Comparison of ENCODE assay signal across 8 mouse cellular contexts in genomic region chr16:32246351-32246791, GRCm38 (mm10). TPM values are rescaled to one million over a fixed set of nuclear protein-coding genes. Genes with fewer than 3 reads are reported as not detected.
DNase-seq lines count a peak whose midpoint lies in the region; ATAC-seq and TF ChIP-seq lines count a peak whose summit lies in the region.

No protein-coding gene starts in this region.

- H3K9ac ChIP-seq in CH12.LX (ENCODE audit: insufficient read depth, low read depth), result peak overlapping the region; percentile 90
- peak overlapping the region; percentile 87 for H3K9ac ChIP-seq in heart, embryonic 11.5 days (ENCODE audit: low read depth, low read length)
- H3K9ac ChIP-seq in kidney, embryonic 16.5 days (replicated peaks; ENCODE audit: low read length), result peak overlapping the region; percentile 95
- peak overlapping the region; percentile 88 for H3K9ac ChIP-seq in liver, postnatal 0 days (replicated peaks)

- dilution Hi-C loops in CH12.LX (cut with MboI; ENCODE audit: extremely low pct_ligation_motif_present, extremely low pct_unique_long_range_greater_than_20kb, low sequenced_read_pairs), result no loop called here

- WGBS in heart, embryonic 11.5 days (ENCODE audit: insufficient replicate concordance), result under 1% methylated on average over 24 of the region's 41 CpGs
- 0% methylated on average over 38 of the region's 41 CpGs for WGBS in kidney, embryonic 16.5 days
- under 1% methylated on average over 24 of the region's 41 CpGs for WGBS in liver, postnatal 0 days (ENCODE audit: insufficient replicate concordance)
- WGBS in olfactory bulb, adult 2 months, result 7% methylated on average over 41 of the region's 41 CpGs

- H3K4me1 ChIP-seq in CH12.LX (ENCODE audit: control insufficient read depth in 1 of 2, insufficient read depth in 2 of 2), result peaks cover 5 to 37% of the 10 kb centered on the region in 2 experiments; a peak in 3 of 4 replicates
- H3K4me1 ChIP-seq in heart, embryonic 11.5 days (ENCODE audit: control insufficient read depth, insufficient read depth, low read length), result peaks cover 20% of the 10 kb centered on the region
- H3K4me1 ChIP-seq in kidney, embryonic 16.5 days (ENCODE audit: insufficient read depth, low read length), result peaks cover 17% of the 10 kb centered on the region
- peaks cover 18% of the 10 kb centered on the region for H3K4me1 ChIP-seq in liver, postnatal 0 days (ENCODE audit: insufficient read depth)
- peaks cover 5% of the 10 kb centered on the region for H3K4me1 ChIP-seq in olfactory bulb, adult 2 months (ENCODE audit: control insufficient read depth, insufficient read depth, low read length)

- H3K4me3 ChIP-seq in CH12.LX (replicated peaks in 1 of 3; ENCODE audit: low read depth in 2 of 3, low read length in 2 of 3, poor library complexity in 1 of 3), result peak overlapping the region; percentile 86 to 90 (median 89)
- H3K4me3 ChIP-seq in heart, embryonic 11.5 days (ENCODE audit: low read depth, low read length), result peak overlapping the region; percentile 76
- H3K4me3 ChIP-seq in kidney, embryonic 16.5 days (ENCODE audit: low read length), result peak overlapping the region; percentile 80
- peak overlapping the region; percentile 88 for H3K4me3 ChIP-seq in liver, postnatal 0 days (ENCODE audit: low read depth, low read length)
- peak overlapping the region; percentile 98 for H3K4me3 ChIP-seq in olfactory bulb, adult 2 months (ENCODE audit: insufficient read depth, low read depth, low read length)

- no peak for TF ChIP-seq POLR2A in CH12.LX (IDR thresholded peaks at IDR 0.05; ENCODE audit: low read depth, low read length)
- no peak for TF ChIP-seq POLR2A in olfactory bulb, adult 2 months (IDR thresholded peaks at IDR 0.05; ENCODE audit: insufficient read depth, low read depth, low read length)

- TF ChIP-seq EP300 in CH12.LX (IDR thresholded peaks at IDR 0.05; ENCODE audit: low read length), result no peak
- TF ChIP-seq EP300 in liver, postnatal 0 days (IDR thresholded peaks at IDR 0.05; ENCODE audit: low read depth), result no peak

- peak overlapping the region; percentile 52 for H3K4me2 ChIP-seq in CH12.LX (ENCODE audit: insufficient read depth, low read depth, poor library complexity, severe bottlenecking)
- peak overlapping the region; percentile 60 for H3K4me2 ChIP-seq in heart, embryonic 11.5 days
- H3K4me2 ChIP-seq in kidney, embryonic 16.5 days (replicated peaks; ENCODE audit: low read depth, low read length), result peak overlapping the region; percentile 70
- H3K4me2 ChIP-seq in liver, postnatal 0 days (ENCODE audit: low read depth, low read length), result peak overlapping the region; percentile 76

- peaks cover 2 to 31% of the 10 kb centered on the region in 2 experiments for H3K36me3 ChIP-seq in CH12.LX (replicated peaks in 1 of 2; ENCODE audit: control insufficient read depth in 1 of 2, insufficient read depth in 1 of 2, low read length in 1 of 2)
- peaks cover 2% of the 10 kb centered on the region; the same call in 1 of the 2 replicates for H3K36me3 ChIP-seq in heart, embryonic 11.5 days (ENCODE audit: control insufficient read depth, insufficient read depth, low read length)
- no peaks in the 10 kb centered on the region for H3K36me3 ChIP-seq in kidney, embryonic 16.5 days (ENCODE audit: insufficient read depth, low read length)
- no peaks in the 10 kb centered on the region for H3K36me3 ChIP-seq in liver, postnatal 0 days (replicated peaks; ENCODE audit: insufficient read depth, low read length)

- no peaks in the 10 kb centered on the region for H3K27me3 ChIP-seq in CH12.LX (replicated peaks)
- H3K27me3 ChIP-seq in heart, embryonic 11.5 days (ENCODE audit: control insufficient read depth, insufficient read depth, low read length), result no peaks in the 10 kb centered on the region
- no peaks in the 10 kb centered on the region for H3K27me3 ChIP-seq in kidney, embryonic 16.5 days (ENCODE audit: insufficient read depth, low read length)
- no peaks in the 10 kb centered on the region for H3K27me3 ChIP-seq in liver, postnatal 0 days (ENCODE audit: insufficient read depth, low read length)

- in situ Hi-C loops in CH12.LX (cut with MboI; ENCODE audit: low pct_ligation_motif_present, low pct_unique_long_range_greater_than_20kb, low sequenced_read_pairs), result no loop called here

- H3K27ac ChIP-seq in CH12.LX (ENCODE audit: insufficient read depth, low read depth), result peak overlapping the region; percentile 72
- H3K27ac ChIP-seq in heart, embryonic 11.5 days (ENCODE audit: low read depth, low read length), result peak overlapping the region; percentile 95
- H3K27ac ChIP-seq in kidney, embryonic 16.5 days (ENCODE audit: low read length), result peak overlapping the region; percentile 95
- peak overlapping the region; percentile 94 for H3K27ac ChIP-seq in liver, postnatal 0 days (ENCODE audit: low read depth)
- H3K27ac ChIP-seq in olfactory bulb, adult 2 months (ENCODE audit: insufficient read depth, low read depth, low read length), result peak overlapping the region; percentile 58; the same call in 1 of the 2 replicates

- DNase-seq in CH12.LX (ENCODE audit: extremely low read depth), result peak; percentile 67
- peak; percentile 63 for DNase-seq in adrenal gland, postnatal 10 days
- peak; percentile 73 for DNase-seq in embryo, embryonic 9.5 days (ENCODE audit: extremely low spot score)
- DNase-seq in liver, postnatal 0 days, result peak; percentile 70
- peak; percentile 57 for DNase-seq in thymus, postnatal 25 days

- H3K9me3 ChIP-seq in CH12.LX (replicated peaks; ENCODE audit: low read length), result no peaks in the 10 kb centered on the region
- no peaks in the 10 kb centered on the region for H3K9me3 ChIP-seq in heart, embryonic 11.5 days (replicated peaks; ENCODE audit: control insufficient read depth, low read length)
- H3K9me3 ChIP-seq in kidney, embryonic 16.5 days (ENCODE audit: low read length), result no peaks in the 10 kb centered on the region
- H3K9me3 ChIP-seq in liver, postnatal 0 days (ENCODE audit: low read length), result no peaks in the 10 kb centered on the region

- no peak for TF ChIP-seq CTCF in CH12.LX (conservative IDR thresholded peaks at IDR 0.05 in 1 of 2, IDR thresholded peaks at IDR 0.05 in 1 of 2; ENCODE audit: low read depth in 2 of 2, low read length in 2 of 2)
- no peak for TF ChIP-seq CTCF in liver, postnatal 0 days (IDR thresholded peaks at IDR 0.05; ENCODE audit: low read depth)
- no peak for TF ChIP-seq CTCF in olfactory bulb, adult 2 months (IDR thresholded peaks at IDR 0.05; ENCODE audit: insufficient read depth, low read depth, low read length)

- peaks cover 64% of the 10 kb centered on the region for H3K79me2 ChIP-seq in CH12.LX (replicated peaks; ENCODE audit: control insufficient read depth, extremely low read depth, insufficient read depth, poor library complexity, severe bottlenecking)

- ATAC-seq in heart, embryonic 11.5 days (replicated peaks; ENCODE audit: insufficient number of reproducible peaks, low FRiP score, low TSS enrichment), result peak; percentile 20
- peak; percentile 64 for ATAC-seq in kidney, embryonic 16.5 days (ENCODE audit: low FRiP score, low TSS enrichment)
- ATAC-seq in liver, postnatal 0 days, result peak; percentile 38

- TF ChIP-seq RAD21 in CH12.LX (IDR thresholded peaks at IDR 0.05; ENCODE audit: low read depth, low read length), result no peak

TF ChIP-seq in CH12.LX, 34 proteins besides CTCF, POLR2A, EP300 and RAD21 (continues in another document):
- TF ChIP-seq MEF2A (IDR thresholded peaks at IDR 0.05; ENCODE audit: borderline replicate concordance, low read depth, low read length), result 0 out of 2 replicates have a peak, but pooled peaks have one; percentile 17

RNA-seq across cellular contexts. Expression of gene Fbxo45, which starts 0.6 kb away (rescaled TPM):
- total RNA-seq in CH12.LX (2012; rRNA removed) (22.4 and 24.0 TPM in 2 replicates), CH12.LX (2014; rRNA removed) (24.4 and 25.4 TPM in 2 replicates)
- polyA plus RNA-seq in CH12.LX (2012; ENCODE audit: insufficient read length, low read depth), result 20.0 and 21.4 TPM in 2 replicates
- total RNA-seq in adrenal gland, postnatal 10 days (2021), result 10 to 100 TPM; 18.2 to 20.0 TPM
- 11.2 and 12.4 TPM in 2 replicates for polyA plus RNA-seq in heart, embryonic 11.5 days (2014; fragmentation: Nextera tagmentation; extraction: Ambion mirVana)
- polyA plus RNA-seq in kidney, embryonic 16.5 days (2015; fragmentation: Nextera tagmentation; extraction: Ambion mirVana), result 5.0 and 5.2 TPM in 2 replicates
- 3.1 and 3.4 TPM in 2 replicates for polyA plus RNA-seq in liver, postnatal 0 days (2015; fragmentation: Nextera tagmentation; extraction: Ambion mirVana)
- polyA plus RNA-seq in olfactory bulb, adult 2 months (2012; ENCODE audit: insufficient read depth, insufficient read length, low replicate concordance, missing spikeins), result not detected in 2 replicates

RNA-seq across cellular contexts. Expression of gene Wdr53, which starts 0.7 kb away (rescaled TPM):
- total RNA-seq in CH12.LX (2012; rRNA removed), result 22.7 and 26.1 TPM in 2 replicates
- total RNA-seq in CH12.LX (2014; rRNA removed), result 56.4 and 57.3 TPM in 2 replicates
- 28.6 and 38.9 TPM in 2 replicates for polyA plus RNA-seq in CH12.LX (2012; ENCODE audit: insufficient read length, low read depth)
- total RNA-seq in adrenal gland, postnatal 10 days (2021), result 10 to 100 TPM; 12.3 to 13.9 TPM
- polyA plus RNA-seq in heart, embryonic 11.5 days (2014; fragmentation: Nextera tagmentation; extraction: Ambion mirVana), result 11.1 and 14.3 TPM in 2 replicates
- polyA plus RNA-seq in kidney, embryonic 16.5 days (2015; fragmentation: Nextera tagmentation; extraction: Ambion mirVana), result 19.7 and 20.0 TPM in 2 replicates
- 10.7 and 10.8 TPM in 2 replicates for polyA plus RNA-seq in liver, postnatal 0 days (2015; fragmentation: Nextera tagmentation; extraction: Ambion mirVana)
- not detected in 2 replicates for polyA plus RNA-seq in olfactory bulb, adult 2 months (2012; ENCODE audit: insufficient read depth, insufficient read length, low replicate concordance, missing spikeins)

RNA-seq across cellular contexts. Expression of gene Smco1, which starts 24.9 kb away (rescaled TPM):
- total RNA-seq in CH12.LX (2012; rRNA removed) (not detected in 2 replicates), CH12.LX (2014; rRNA removed) (not detected in 2 replicates)
- polyA plus RNA-seq in CH12.LX (2012; ENCODE audit: insufficient read length, low read depth), result not detected in 2 replicates
- under 1 TPM; 0.18 to 0.97 TPM for total RNA-seq in adrenal gland, postnatal 10 days (2021)
- not detected in 2 replicates for polyA plus RNA-seq in heart, embryonic 11.5 days (2014; fragmentation: Nextera tagmentation; extraction: Ambion mirVana)
- polyA plus RNA-seq in kidney, embryonic 16.5 days (2015; fragmentation: Nextera tagmentation; extraction: Ambion mirVana), result not detected in 2 replicates
- polyA plus RNA-seq in liver, postnatal 0 days (2015; fragmentation: Nextera tagmentation; extraction: Ambion mirVana), result not detected in 2 replicates
- not detected in 2 replicates for polyA plus RNA-seq in olfactory bulb, adult 2 months (2012; ENCODE audit: insufficient read depth, insufficient read length, low replicate concordance, missing spikeins)

RNA-seq across cellular contexts. Expression of gene Rnf168, which starts 30.9 kb away (rescaled TPM):
- total RNA-seq in CH12.LX (2012; rRNA removed) (22.2 and 23.9 TPM in 2 replicates), CH12.LX (2014; rRNA removed) (37.9 and 40.7 TPM in 2 replicates)
- 20.5 TPM in 2 replicates for polyA plus RNA-seq in CH12.LX (2012; ENCODE audit: insufficient read length, low read depth)
- total RNA-seq in adrenal gland, postnatal 10 days (2021), result 10 to 100 TPM; 20.6 to 21.3 TPM
- polyA plus RNA-seq in heart, embryonic 11.5 days (2014; fragmentation: Nextera tagmentation; extraction: Ambion mirVana), result 17.3 and 18.7 TPM in 2 replicates
- 23.2 and 23.3 TPM in 2 replicates for polyA plus RNA-seq in kidney, embryonic 16.5 days (2015; fragmentation: Nextera tagmentation; extraction: Ambion mirVana)
- polyA plus RNA-seq in liver, postnatal 0 days (2015; fragmentation: Nextera tagmentation; extraction: Ambion mirVana), result 8.7 and 10.7 TPM in 2 replicates
- not detected in 2 replicates for polyA plus RNA-seq in olfactory bulb, adult 2 months (2012; ENCODE audit: insufficient read depth, insufficient read length, low replicate concordance, missing spikeins)

Comparison
In these comparisons a context has a peak if more than half of its experiments do, and no peak if none do; other contexts are left out.
1. Peak in every context shown above with its lines: DNase-seq, ATAC-seq, H3K4me3 ChIP-seq and H3K27ac ChIP-seq.
2. RNA of gene Wdr53, which starts 0.7 kb away (polyA plus RNA-seq): 28.6 to 38.9 TPM in CH12.LX, 19.7 to 20.0 TPM in kidney, embryonic 16.5 days, 11.1 to 14.3 TPM in heart, embryonic 11.5 days and 10.7 to 10.8 TPM in liver, postnatal 0 days; not detected in olfactory bulb, adult 2 months; every median in the first group is over 10 times any median in the second.